Mouse (Mus musculus): Measurements from ENCODE around the gene Rtbdn.
A peak's percentile ranks its signal among the peaks of the same experiment; 100 is the strongest.

DNA sequence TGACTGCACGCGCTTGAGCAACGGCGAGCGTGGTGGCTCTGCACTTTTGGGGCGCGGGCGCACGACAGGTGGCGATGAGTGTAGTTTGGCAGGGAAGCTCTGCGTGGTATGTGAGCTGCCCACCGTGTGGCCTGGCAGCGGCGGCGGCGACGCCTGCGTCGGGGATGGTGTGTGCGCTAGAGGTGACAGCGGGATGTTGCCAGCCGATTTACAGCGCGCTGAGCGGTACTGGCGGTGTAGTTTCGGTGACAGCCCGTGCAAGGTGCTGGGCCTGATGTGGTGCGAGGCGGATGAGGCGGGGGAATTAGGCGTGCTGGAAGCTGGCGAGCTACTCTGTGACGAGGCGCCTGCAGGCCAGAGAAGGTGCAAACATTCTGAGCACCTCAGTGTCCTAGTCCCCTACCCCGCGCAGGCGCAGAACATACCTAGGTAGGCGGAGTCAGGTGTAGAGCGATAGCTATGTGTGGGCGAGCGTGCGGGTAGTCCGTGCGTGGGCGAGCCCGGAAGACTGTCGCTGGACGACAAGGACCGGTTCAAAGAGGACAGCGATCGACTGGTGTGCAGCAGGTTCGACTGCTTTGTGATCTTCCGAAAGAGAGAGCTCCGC is 33.8 kb upstream of the Rtbdn start:
- no peak for TF ChIP-seq CTCF (IDR thresholded peaks at IDR 0.05; ENCODE audit: extremely low read depth, insufficient read depth, insufficient read length, insufficient replicate concordance)
- TF ChIP-seq POLR2A (IDR thresholded peaks at IDR 0.05; ENCODE audit: low read depth, low read length), result peak; percentile 28

All from spleen, adult 2 months (tissue).